Mouse (Mus musculus) MEL (cell line): ENCODE results near the gene Sema5a.

ENCODE experiments used
- CHD1 ChIP-seq: IDR thresholded peaks from 2 replicates; pipeline ENCODE4 v1.6.1; 2012; ENCODE audit warnings: low read depth, mild to moderate bottlenecking, inconsistent platforms, low read length, improper control_type of control experiment
- CTCF ChIP-seq, 3 experiments: IDR thresholded peaks in 2 of 3; conservative IDR thresholded peaks in 1 of 3; 2 replicates each; pipeline ENCODE4 v1.5.1; 2011 to 2012; ENCODE audit warnings: low read length in 3 of 3, low read depth in 2 of 3, mild to moderate bottlenecking in 2 of 3, improper control_type of control experiment in 1 of 3, inconsistent platforms in 1 of 3, mixed read lengths in 1 of 3, moderate library complexity in 1 of 3; ENCODE audit not compliant: control insufficient read depth in 1 of 3, insufficient read depth in 1 of 3, poor library complexity in 1 of 3, severe bottlenecking in 1 of 3
- EP300 ChIP-seq, 2 experiments: IDR thresholded peaks; 2 replicates each; pipeline ENCODE4 v1.6.1; 2011; ENCODE audit warnings: improper control_type of control experiment in 2 of 2, low read length in 2 of 2, low read depth in 1 of 2, mild to moderate bottlenecking in 1 of 2
- ETS1 ChIP-seq: IDR thresholded peaks from 2 replicates; pipeline ENCODE4 v1.6.1; 2012; ENCODE audit warnings: low read depth, mild to moderate bottlenecking, inconsistent platforms, low read length, improper control_type of control experiment, moderate library complexity
- GABPA ChIP-seq: IDR thresholded peaks from 2 replicates; pipeline ENCODE4 v1.6.1; 2012; ENCODE audit warnings: low read depth, mild to moderate bottlenecking, inconsistent platforms, low read length, improper control_type of control experiment, moderate library complexity
- GATA1 ChIP-seq: IDR thresholded peaks from 2 replicates; pipeline ENCODE4 v1.6.1; 2011; ENCODE audit warnings: low read depth, low read length, improper control_type of control experiment
- HCFC1 ChIP-seq: IDR thresholded peaks from 2 replicates; pipeline ENCODE4 v1.6.1; 2012; ENCODE audit warnings: low read depth, mild to moderate bottlenecking, inconsistent platforms, low read length, improper control_type of control experiment, moderate library complexity
- MAFK ChIP-seq: IDR thresholded peaks from 2 replicates; pipeline ENCODE4 v1.6.1; 2011; ENCODE audit warnings: low read depth, mild to moderate bottlenecking, low read length, improper control_type of control experiment, borderline replicate concordance
- NRF1 ChIP-seq: IDR thresholded peaks from 2 replicates; pipeline ENCODE4 v1.6.1; 2014; ENCODE audit warnings: low read depth, mild to moderate bottlenecking, inconsistent platforms, low read length, improper control_type of control experiment, moderate library complexity; ENCODE audit not compliant: poor library complexity, insufficient read depth, severe bottlenecking
- POLR2A ChIP-seq, 2 experiments: IDR thresholded peaks; 2 replicates each; pipeline ENCODE4 v1.6.1; 2011 to 2012; ENCODE audit warnings: low read length in 2 of 2, mild to moderate bottlenecking in 2 of 2, control low read depth in 1 of 2, improper control_type of control experiment in 1 of 2, low read depth in 1 of 2, moderate library complexity in 1 of 2; ENCODE audit not compliant: control insufficient read depth in 1 of 2, insufficient read depth in 1 of 2, poor library complexity in 1 of 2
- RCOR1 ChIP-seq: IDR thresholded peaks from 2 replicates; pipeline ENCODE4 v1.6.1; 2012; ENCODE audit warnings: low read depth, mild to moderate bottlenecking, inconsistent platforms, low read length, improper control_type of control experiment
- SIN3A ChIP-seq: IDR thresholded peaks from 2 replicates; pipeline ENCODE4 v1.6.1; 2012; ENCODE audit warnings: low read length, improper control_type of control experiment, inconsistent platforms
- SMC3 ChIP-seq: IDR thresholded peaks from 2 replicates; pipeline ENCODE4 v1.6.1; 2011; ENCODE audit warnings: low read depth, low read length, improper control_type of control experiment
- TBP ChIP-seq: IDR thresholded peaks from 2 replicates; pipeline ENCODE4 v1.8.0; 2011; ENCODE audit warnings: low read depth, low read length, improper control_type of control experiment

DNA sequence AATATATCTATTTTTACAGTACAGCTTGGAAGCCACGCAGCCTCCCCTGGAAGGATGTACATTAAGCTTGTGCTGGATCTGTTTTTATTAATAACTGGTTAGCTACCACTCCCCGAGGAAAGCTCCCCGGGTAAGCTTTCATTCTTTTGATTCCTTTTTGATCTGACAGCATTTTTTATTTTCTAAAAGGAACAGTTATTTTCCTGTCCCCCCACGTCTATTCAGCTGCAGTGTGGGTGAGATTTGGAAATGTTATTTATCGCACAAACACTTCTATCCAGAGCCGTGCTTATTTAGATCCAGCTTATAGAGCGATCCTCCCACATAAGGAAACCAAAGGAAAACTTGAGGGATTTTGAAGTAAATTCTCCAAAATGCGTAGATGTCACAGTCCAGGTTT, 158.7 kb downstream of the Sema5a start:
- no peak for TF ChIP-seq TBP
- no peak for TF ChIP-seq RCOR1
- no peak for TF ChIP-seq GATA1
- TF ChIP-seq ETS1, result no peak
- no peak for TF ChIP-seq SIN3A
- TF ChIP-seq EP300 (IDR thresholded peaks at IDR 0.05; ENCODE audit: low read depth in 1 of 2, low read length in 2 of 2), result no peak
- no peak for TF ChIP-seq MAFK
- no peak for TF ChIP-seq CHD1
- TF ChIP-seq GABPA, result no peak
- no peak for TF ChIP-seq CTCF (IDR thresholded peaks at IDR 0.05 in 2 of 3, conservative IDR thresholded peaks at IDR 0.05 in 1 of 3; ENCODE audit: control insufficient read depth in 1 of 3, insufficient read depth in 1 of 3, low read depth in 2 of 3, low read length in 3 of 3, poor library complexity in 1 of 3, severe bottlenecking in 1 of 3)
- TF ChIP-seq NRF1, result no peak
- TF ChIP-seq HCFC1, result no peak
- no peak for TF ChIP-seq SMC3
- no peak for TF ChIP-seq POLR2A (IDR thresholded peaks at IDR 0.05; ENCODE audit: control insufficient read depth in 1 of 2, insufficient read depth in 1 of 2, low read depth in 1 of 2, low read length in 2 of 2, poor library complexity in 1 of 2)
